13 mouse cellular contexts compared by ENCODE assay signal in genomic region chr19:9914346-9914745, GRCm38 (mm10).
"Had no signal": no experiment of that assay in that cellular context is flagged by ENCODE, and none has a peak within 500 bp of the region (broad histone marks: within the 10 kb centered on the region; RNA-seq: fewer than 3 reads in every experiment).

No protein-coding gene starts in this region.

- H3K27ac ChIP-seq: left cerebral cortex, adult 2 months; limb, embryonic 10.5 days; liver, embryonic 14.5 days; midbrain, embryonic 12.5 days; neural tube, embryonic 15.5 days; stomach, postnatal 0 days had no signal

- H3K9me3 ChIP-seq: limb, embryonic 10.5 days; midbrain, embryonic 12.5 days; neural tube, embryonic 15.5 days had no signal

- H3K36me3 ChIP-seq: limb, embryonic 10.5 days; midbrain, embryonic 12.5 days; neural tube, embryonic 15.5 days had no signal

- DNase-seq: kidney, adult 8-10 months; kidney, postnatal 36 days; lung, adult 2 months; right cerebral cortex, adult 18-20 months; thymus, postnatal 4 days had no signal

- H3K4me1 ChIP-seq: limb, embryonic 10.5 days; midbrain, embryonic 12.5 days had no signal

- H3K27me3 ChIP-seq: midbrain, embryonic 12.5 days; neural tube, embryonic 15.5 days had no signal

- H3K4me2 ChIP-seq: midbrain, embryonic 12.5 days; neural tube, embryonic 15.5 days had no signal

- H3K4me3 ChIP-seq: left cerebral cortex, adult 2 months; limb, embryonic 10.5 days; midbrain, embryonic 12.5 days; myocyte; neural tube, embryonic 15.5 days had no signal

- ATAC-seq: lung, postnatal 0 days had no signal

- H3K9ac ChIP-seq: liver, embryonic 14.5 days; midbrain, embryonic 12.5 days; neural tube, embryonic 15.5 days had no signal
